Mouse (Mus musculus): Measurements from ENCODE around the gene L3mbtl1. TPM values are rescaled to one million over a fixed set of nuclear protein-coding genes. Genes with fewer than 3 reads are reported as not detected.

The L3mbtl1 gene
- polyA plus RNA-seq, 1 experiment from 2014 or later = 0.05 TPM

DNA sequence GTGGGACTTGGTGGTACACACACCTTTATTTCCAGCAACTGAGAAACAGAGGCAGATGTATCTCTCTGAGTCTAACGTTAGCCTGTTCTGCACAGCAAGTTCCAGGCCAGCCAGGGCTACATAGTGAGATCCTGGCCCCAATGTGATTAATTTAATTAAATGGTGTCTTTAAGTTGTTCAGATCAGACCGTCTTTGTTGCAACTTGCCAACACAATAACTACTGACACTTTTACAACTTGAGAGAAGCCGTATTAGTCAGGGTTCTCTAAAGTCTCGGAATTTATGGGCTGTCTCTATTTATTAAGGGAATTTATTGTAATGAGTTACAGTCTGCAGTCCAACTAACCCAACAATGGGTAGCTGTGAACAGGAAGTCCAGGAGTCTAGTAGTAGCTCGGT, 19.1 kb upstream of the L3mbtl1 start:
- H3K27me3 ChIP-seq (replicated peaks) = peaks cover 9% of the 10 kb centered on the region; the same call in 1 of the 2 replicates
- H3K4me1 ChIP-seq = no peaks in the 10 kb centered on the region
- H3K36me3 ChIP-seq = no peaks in the 10 kb centered on the region
- no peak overlapping the region for H3K27ac ChIP-seq (replicated peaks)
- 79% methylated on average over 5 of the region's 5 CpGs for WGBS
- ATAC-seq (ENCODE audit: extremely low read depth, insufficient number of reproducible peaks, low FRiP score, low TSS enrichment) = no peak
- H3K4me3 ChIP-seq = no peak overlapping the region
- H3K4me2 ChIP-seq = no peak overlapping the region
- no peaks in the 10 kb centered on the region for H3K9me3 ChIP-seq
- H3K9ac ChIP-seq = no peak overlapping the region

GRCm38 (mm10) chr2:162927918-162928585, 15.2 kb upstream of the L3mbtl1 start:
- H3K9ac ChIP-seq = no peak overlapping the region
- H3K27me3 ChIP-seq (replicated peaks) = no peaks in the 10 kb centered on the region; the same call in 1 of the 2 replicates
- H3K4me2 ChIP-seq = no peak overlapping the region
- no peak overlapping the region for H3K4me3 ChIP-seq
- WGBS = 69% methylated on average over 3 of the region's 3 CpGs
- peaks cover 11% of the 10 kb centered on the region for H3K4me1 ChIP-seq
- H3K9me3 ChIP-seq = no peaks in the 10 kb centered on the region
- no peak overlapping the region for H3K27ac ChIP-seq (replicated peaks)
- H3K36me3 ChIP-seq = peaks cover 5% of the 10 kb centered on the region
- no peak for ATAC-seq (ENCODE audit: extremely low read depth, insufficient number of reproducible peaks, low FRiP score, low TSS enrichment)

- peaks cover 22% of the 10 kb centered on the region for H3K36me3 ChIP-seq
- no peaks in the 10 kb centered on the region; the same call in 1 of the 2 replicates for H3K27me3 ChIP-seq (replicated peaks)
- no peak overlapping the region for H3K9ac ChIP-seq
- no peak overlapping the region for H3K4me3 ChIP-seq
- no peak for ATAC-seq (ENCODE audit: extremely low read depth, insufficient number of reproducible peaks, low FRiP score, low TSS enrichment)
- no peak overlapping the region for H3K27ac ChIP-seq (replicated peaks)
- WGBS = 39% methylated on average over 3 of the region's 3 CpGs
- H3K9me3 ChIP-seq = no peaks in the 10 kb centered on the region
- peak overlapping the region; percentile 89 for H3K4me2 ChIP-seq
- H3K4me1 ChIP-seq = peaks cover 18% of the 10 kb centered on the region
Measured at GRCm38 (mm10) chr2:162929704-162930103, 13.6 kb upstream of the L3mbtl1 start.

DNA sequence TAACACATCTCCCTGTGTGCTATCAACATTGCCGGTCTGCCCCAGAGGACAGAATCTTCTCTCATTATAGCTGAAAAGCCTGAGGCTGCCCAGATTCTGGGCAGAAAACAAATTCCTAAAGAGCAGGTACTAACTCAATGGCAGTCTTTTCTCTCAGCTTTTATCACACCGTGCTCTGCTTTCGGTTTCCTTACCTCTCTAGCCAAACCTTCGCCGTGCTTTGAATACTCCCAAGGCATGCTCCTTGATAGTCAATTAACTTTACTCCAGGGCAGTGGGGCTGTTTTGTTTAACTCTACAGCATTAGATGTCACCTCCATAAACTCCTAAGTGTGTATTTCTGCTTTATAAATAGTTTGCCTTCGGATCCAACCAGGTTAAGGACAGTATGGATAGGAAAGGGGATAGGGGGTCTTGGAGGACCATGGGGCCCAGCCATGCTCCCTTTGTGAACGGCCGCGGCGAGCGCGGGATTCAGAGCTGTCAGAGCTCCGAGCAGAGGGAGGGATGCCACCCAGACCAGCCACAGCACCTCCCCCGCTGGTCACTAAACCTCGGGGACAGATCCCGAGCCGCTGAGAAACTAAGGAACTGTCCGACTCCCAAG, 12.7 kb upstream of the L3mbtl1 start:
- Histone ChIP-seq H3K9ac (peak overlapping the region; percentile 100), H3K4me3 (peak overlapping the region; percentile 98), H3K4me2 (peak overlapping the region; percentile 89), H3K36me3 (peaks cover 31% of the 10 kb centered on the region), H3K27ac (replicated peaks) (peak overlapping the region; percentile 99), H3K4me1 (peaks cover 18% of the 10 kb centered on the region), H3K9me3 (no peaks in the 10 kb centered on the region), H3K27me3 (replicated peaks) (no peaks in the 10 kb centered on the region; the same call in 1 of the 2 replicates)
- under 1% methylated on average over 18 of the region's 18 CpGs for WGBS
- no peak for ATAC-seq (ENCODE audit: extremely low read depth, insufficient number of reproducible peaks, low FRiP score, low TSS enrichment)

GRCm38 (mm10) chr2:162931123-162931673, 12.1 kb upstream of the L3mbtl1 start, which contains the start of gene Srsf6:
Gene Srsf6, plus strand, starts transcription at chr2:162931528.
- Histone ChIP-seq H3K27ac (replicated peaks) (peak within 1 kb of the TSS; percentile 99), H3K9ac (peak within 1 kb of the TSS; percentile 100), H3K36me3 (peaks cover 37% of the 10 kb centered on the region), H3K4me2 (peak within 1 kb of the TSS; percentile 89), H3K27me3 (replicated peaks) (no peaks in the 10 kb centered on the region; the same call in 1 of the 2 replicates), H3K4me1 (peaks cover 18% of the 10 kb centered on the region), H3K4me3 (peak within 1 kb of the TSS; percentile 98), H3K9me3 (no peaks in the 10 kb centered on the region)
- under 1% methylated on average over 65 of the region's 68 CpGs for WGBS
- ATAC-seq (ENCODE audit: extremely low read depth, insufficient number of reproducible peaks, low FRiP score, low TSS enrichment) = peak; percentile 93

DNA sequence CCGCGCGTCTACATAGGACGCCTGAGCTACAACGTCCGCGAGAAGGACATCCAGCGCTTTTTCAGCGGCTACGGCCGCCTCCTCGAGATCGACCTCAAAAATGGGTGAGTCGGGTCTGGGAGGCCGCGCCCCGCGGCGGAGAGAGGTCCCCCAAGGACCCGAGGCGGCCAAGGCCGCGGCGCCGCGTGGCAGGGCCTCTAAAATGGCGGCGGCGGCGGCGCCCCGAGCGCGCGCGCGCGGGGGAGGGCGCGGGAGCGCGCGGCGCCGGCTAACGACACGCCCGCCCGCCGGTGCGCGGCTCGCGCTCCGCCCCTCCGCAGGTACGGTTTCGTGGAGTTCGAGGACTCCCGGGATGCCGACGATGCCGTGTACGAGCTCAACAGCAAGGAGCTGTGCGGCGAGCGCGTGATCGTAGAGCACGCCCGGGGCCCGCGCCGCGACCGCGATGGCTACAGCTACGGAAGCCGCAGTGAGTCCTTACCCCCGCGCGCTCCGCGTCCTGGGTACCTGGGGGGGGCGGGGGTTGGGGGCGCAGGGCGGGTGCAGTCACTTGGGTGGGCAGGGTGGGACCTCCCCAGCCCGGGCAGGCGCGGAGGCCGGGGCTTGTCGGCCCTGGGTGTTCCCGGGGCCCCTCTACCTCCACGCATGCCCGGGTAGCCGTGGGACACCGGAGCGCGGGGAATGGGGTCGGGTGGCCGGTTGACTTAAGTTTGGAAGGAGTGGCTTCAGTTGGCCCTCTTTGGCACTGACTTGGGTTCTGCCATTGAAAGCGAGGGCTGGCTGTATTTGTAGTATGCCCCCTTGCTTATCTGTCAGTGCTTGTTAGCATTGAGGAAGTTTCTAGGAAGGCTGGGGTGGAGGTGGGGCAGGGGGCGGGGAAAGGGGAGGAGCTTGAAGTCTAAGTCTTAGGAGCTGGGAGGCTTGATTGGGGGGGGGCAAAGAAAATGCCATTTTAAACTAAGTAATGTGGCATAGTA, 11.3 kb upstream of the L3mbtl1 start:
- Histone ChIP-seq H3K9me3 (no peaks in the 10 kb centered on the region), H3K27ac (replicated peaks) (peak overlapping the region; percentile 99), H3K4me1 (peaks cover 18% of the 10 kb centered on the region), H3K4me3 (peak overlapping the region; percentile 98), H3K27me3 (replicated peaks) (no peaks in the 10 kb centered on the region; the same call in 1 of the 2 replicates), H3K9ac (peak overlapping the region; percentile 100), H3K4me2 (peak overlapping the region; percentile 89), H3K36me3 (peaks cover 44% of the 10 kb centered on the region)
- WGBS = under 1% methylated on average over 101 of the region's 103 CpGs
- ATAC-seq (ENCODE audit: extremely low read depth, insufficient number of reproducible peaks, low FRiP score, low TSS enrichment) = peak; percentile 43

GRCm38 (mm10) chr2:162932706-162933105, 10.6 kb upstream of the L3mbtl1 start:
- WGBS = 58% methylated on average over 4 of the region's 4 CpGs
- peak overlapping the region; percentile 100 for H3K9ac ChIP-seq

GRCm38 (mm10) chr2:162934421-162934820, 8.9 kb upstream of the L3mbtl1 start:
- Histone ChIP-seq H3K27ac (replicated peaks) (no peak overlapping the region), H3K9me3 (no peaks in the 10 kb centered on the region), H3K27me3 (replicated peaks) (no peaks in the 10 kb centered on the region), H3K36me3 (peaks cover 67% of the 10 kb centered on the region), H3K4me1 (peaks cover 18% of the 10 kb centered on the region), H3K9ac (no peak overlapping the region), H3K4me2 (no peak overlapping the region), H3K4me3 (no peak overlapping the region)
- 88% methylated on average over 19 of the region's 19 CpGs for WGBS
- no peak for ATAC-seq (ENCODE audit: extremely low read depth, insufficient number of reproducible peaks, low FRiP score, low TSS enrichment)

More at GRCm38 (mm10) chr2:162932706-162933105, 10.6 kb upstream of the L3mbtl1 start:
- H3K4me3 ChIP-seq = peak overlapping the region; percentile 98
- no peaks in the 10 kb centered on the region for H3K9me3 ChIP-seq
- H3K27ac ChIP-seq (replicated peaks) = no peak overlapping the region
- H3K27me3 ChIP-seq (replicated peaks) = no peaks in the 10 kb centered on the region; the same call in 1 of the 2 replicates
- ATAC-seq (ENCODE audit: extremely low read depth, insufficient number of reproducible peaks, low FRiP score, low TSS enrichment) = no peak
- peak overlapping the region; percentile 89 for H3K4me2 ChIP-seq
- peaks cover 51% of the 10 kb centered on the region for H3K36me3 ChIP-seq
- peaks cover 18% of the 10 kb centered on the region for H3K4me1 ChIP-seq

DNA sequence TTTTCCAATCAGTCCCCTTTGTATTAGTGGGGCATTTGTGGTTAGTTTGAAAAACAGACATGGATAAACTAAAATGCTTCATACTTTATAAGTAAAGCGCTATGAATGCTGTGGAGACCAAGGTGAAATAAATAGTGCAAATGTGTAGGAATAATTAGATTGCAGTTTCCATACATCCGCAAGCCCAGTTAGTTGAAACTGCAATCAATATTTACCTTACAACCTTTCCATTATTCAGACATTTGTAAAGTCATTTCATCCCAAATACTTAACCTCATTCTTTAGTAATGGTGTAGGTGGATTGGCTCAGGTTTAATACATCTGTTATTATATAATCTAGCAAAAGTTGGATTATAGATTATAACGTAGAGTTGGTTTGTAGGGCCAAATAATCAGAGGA, 7.6 kb upstream of the L3mbtl1 start:
- no peaks in the 10 kb centered on the region for H3K27me3 ChIP-seq (replicated peaks)
- H3K4me3 ChIP-seq = no peak overlapping the region
- WGBS = 94% methylated on average over 3 of the region's 3 CpGs
- H3K9ac ChIP-seq = no peak overlapping the region
- H3K27ac ChIP-seq (replicated peaks) = no peak overlapping the region
- H3K4me2 ChIP-seq = no peak overlapping the region
- H3K36me3 ChIP-seq = peaks cover 80% of the 10 kb centered on the region
- peaks cover 13% of the 10 kb centered on the region for H3K4me1 ChIP-seq
- ATAC-seq (ENCODE audit: extremely low read depth, insufficient number of reproducible peaks, low FRiP score, low TSS enrichment) = no peak
- H3K9me3 ChIP-seq = no peaks in the 10 kb centered on the region

DNA sequence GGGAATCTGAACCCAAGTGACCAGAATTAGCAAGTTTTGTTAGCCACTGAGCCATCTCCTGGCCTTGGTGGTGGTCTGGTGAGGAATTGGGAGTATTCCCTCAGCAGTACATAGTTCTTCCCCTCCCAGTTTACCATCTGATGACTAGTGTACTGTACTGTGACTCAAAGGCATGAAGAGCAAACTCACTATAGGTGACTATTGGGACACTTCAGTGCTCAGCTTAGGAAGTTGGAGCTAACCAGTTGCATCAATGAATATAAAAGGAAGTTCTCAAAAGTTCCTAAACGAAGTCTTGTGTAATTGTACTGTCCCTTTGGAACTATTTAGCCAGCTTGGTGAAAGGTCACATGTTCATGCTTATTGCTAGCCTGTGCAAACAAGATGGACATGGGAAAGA, 3.7 kb upstream of the L3mbtl1 start:
- Histone ChIP-seq H3K27me3 (replicated peaks) (peaks cover 32% of the 10 kb centered on the region), H3K9ac (no peak overlapping the region), H3K27ac (replicated peaks) (no peak overlapping the region), H3K4me3 (no peak overlapping the region), H3K36me3 (peaks cover 63% of the 10 kb centered on the region), H3K4me1 (peaks cover 10% of the 10 kb centered on the region), H3K9me3 (no peaks in the 10 kb centered on the region), H3K4me2 (no peak overlapping the region)
- ATAC-seq (ENCODE audit: extremely low read depth, insufficient number of reproducible peaks, low FRiP score, low TSS enrichment) = no peak
- WGBS = 86% methylated on average over 1 of the region's 1 CpGs
